Mouse (Mus musculus) myocyte (in vitro differentiated cells): ENCODE measurements around the gene Pcp2. TPM values are rescaled to one million over a fixed set of nuclear protein-coding genes. Genes with fewer than 3 reads are reported as not detected.

Source experiments
- H3K27me3 ChIP-seq: one replicate; pipeline ENCODE4 v1.6.1; 2011; ENCODE audit not compliant: control insufficient read depth, insufficient read depth, insufficient read length
- H3K36me3 ChIP-seq: one replicate; pipeline ENCODE4 v1.6.1; 2011; ENCODE audit not compliant: control insufficient read depth, insufficient read depth
- H3K4me2 ChIP-seq: one replicate; pipeline ENCODE4 v1.6.1; 2011; ENCODE audit warnings: low read depth, control low read depth
- H3K4me3 ChIP-seq: one replicate; pipeline ENCODE4 v1.5.1; 2011; ENCODE audit warnings: mild to moderate bottlenecking, control low read depth, moderate library complexity
- H3K79me2 ChIP-seq: one replicate; pipeline ENCODE4 v1.6.1; 2011; ENCODE audit not compliant: control insufficient read depth, insufficient read depth
- H3ac ChIP-seq: one replicate; pipeline ENCODE4 v1.6.1; 2011; ENCODE audit not compliant: control insufficient read depth, insufficient read length
- CEBPB ChIP-seq: IDR thresholded peaks from 2 replicates; pipeline ENCODE4 v1.6.1; 2011; ENCODE audit warnings: mild to moderate bottlenecking, moderate library complexity; ENCODE audit not compliant: poor library complexity, insufficient read depth, severe bottlenecking
- E2F4 ChIP-seq: IDR thresholded peaks from one replicate; pipeline ENCODE4 v1.6.1; 2011; ENCODE audit warnings: mild to moderate bottlenecking, control low read depth, moderate library complexity; ENCODE audit not compliant: insufficient read depth
- MAX ChIP-seq: IDR thresholded peaks from one replicate; pipeline ENCODE4 v1.6.1; 2011; ENCODE audit warnings: low read depth, mild to moderate bottlenecking, control low read depth
- MYOD1 ChIP-seq, 3 experiments: IDR thresholded peaks; one replicate each; pipeline ENCODE4 v1.6.1; 2011; ENCODE audit warnings: control low read depth in 2 of 3, low read depth in 2 of 3, mild to moderate bottlenecking in 2 of 3, moderate library complexity in 1 of 3; ENCODE audit not compliant: insufficient read length in 2 of 3, control insufficient read depth in 1 of 3
- MYOG ChIP-seq, 3 experiments: IDR thresholded peaks; one replicate each; pipeline ENCODE4 v1.6.1; 2011; ENCODE audit warnings: control low read depth in 2 of 3, low read depth in 2 of 3, mild to moderate bottlenecking in 2 of 3; ENCODE audit not compliant: insufficient read length in 2 of 3, control insufficient read depth in 1 of 3, insufficient read depth in 1 of 3
- POLR2A ChIP-seq: IDR thresholded peaks from one replicate; pipeline ENCODE4 v1.6.1; 2011; ENCODE audit warnings: low read depth, mild to moderate bottlenecking, control low read depth, moderate library complexity; ENCODE audit not compliant: insufficient read length
- POLR2AphosphoS2 ChIP-seq: IDR thresholded peaks from one replicate; pipeline ENCODE4 v1.6.1; 2011; ENCODE audit warnings: low read depth, control low read depth; ENCODE audit not compliant: insufficient read length
- REST ChIP-seq: IDR thresholded peaks from one replicate; pipeline ENCODE4 v1.6.1; 2011; ENCODE audit warnings: mild to moderate bottlenecking, control low read depth, moderate library complexity; ENCODE audit not compliant: insufficient read depth, insufficient read length
- SRF ChIP-seq: IDR thresholded peaks from one replicate; pipeline ENCODE4 v1.6.1; 2011; ENCODE audit warnings: low read depth; ENCODE audit not compliant: control insufficient read depth, insufficient read length
- TCF12 ChIP-seq: IDR thresholded peaks from one replicate; pipeline ENCODE4 v1.6.1; 2011; ENCODE audit warnings: mild to moderate bottlenecking, control low read depth; ENCODE audit not compliant: poor library complexity, insufficient read depth, severe bottlenecking
- TCF3 ChIP-seq: IDR thresholded peaks from one replicate; pipeline ENCODE4 v1.6.1; 2011; ENCODE audit warnings: low read depth, control low read depth; ENCODE audit not compliant: insufficient read length
- USF1 ChIP-seq: IDR thresholded peaks from one replicate; pipeline ENCODE4 v1.6.1; 2011; ENCODE audit warnings: low read depth, mild to moderate bottlenecking, control low read depth, moderate library complexity
- polyA plus RNA-seq: library from polyadenylated mRNA; unstranded; fragments of >200 nt; fragmentation: generic; extraction: Trizol; gene quantifications from one replicate; pipeline ENCODE4 v1.2.1, GENCODE M21; 2012; ENCODE audit warnings: missing spikeins

Gene Pcp2
- polyA plus RNA-seq, 1 experiment: 0.62 TPM

GRCm38 (mm10) chr8:3654726-3655508 is 29.6 kb upstream of the Pcp2 start:
- TF ChIP-seq REST (no peak), MYOD1 (IDR thresholded peaks at IDR 0.05; ENCODE audit: control insufficient read depth in 1 of 3, insufficient read length in 2 of 3, low read depth in 2 of 3) (no peak), E2F4 (no peak), TCF12 (no peak), MAX (no peak), SRF (no peak), POLR2A (no peak), MYOG (IDR thresholded peaks at IDR 0.05; ENCODE audit: control insufficient read depth in 1 of 3, insufficient read depth in 1 of 3, insufficient read length in 2 of 3, low read depth in 2 of 3) (no peak), USF1 (no peak), POLR2AphosphoS2 (no peak)
- Histone ChIP-seq H3K4me3 (no peak overlapping the region), H3K4me2 (no peak overlapping the region), H3K36me3 (no peaks in the 10 kb centered on the region), H3ac (no peak overlapping the region), H3K79me2 (no peaks in the 10 kb centered on the region), H3K27me3 (peaks cover 12% of the 10 kb centered on the region)

DNA sequence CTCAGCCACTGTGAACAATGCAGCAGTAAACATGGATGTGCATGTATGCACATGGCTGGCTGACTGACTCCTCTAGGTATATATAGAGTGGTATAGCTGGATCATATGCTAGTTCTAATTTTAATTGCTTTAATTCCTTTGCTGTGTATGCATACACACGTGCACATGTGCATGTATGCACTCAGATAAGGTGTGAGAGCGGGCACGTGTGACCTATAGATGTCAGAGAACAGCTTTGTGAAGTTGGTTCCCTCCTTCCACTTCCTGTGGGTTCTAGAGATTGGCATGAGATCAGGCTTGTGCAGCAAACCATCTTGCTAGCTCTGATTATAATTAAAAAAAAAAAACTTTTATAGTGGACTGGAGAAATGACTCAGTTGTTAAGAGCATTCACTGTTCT is 27.5 kb upstream of the Pcp2 start:
- TF ChIP-seq POLR2AphosphoS2 (no peak), CEBPB (no peak), TCF12 (no peak), SRF (no peak), MYOG (IDR thresholded peaks at IDR 0.05; ENCODE audit: control insufficient read depth in 1 of 3, insufficient read depth in 1 of 3, insufficient read length in 2 of 3, low read depth in 2 of 3) (no peak)
- no peak overlapping the region for H3ac ChIP-seq

DNA sequence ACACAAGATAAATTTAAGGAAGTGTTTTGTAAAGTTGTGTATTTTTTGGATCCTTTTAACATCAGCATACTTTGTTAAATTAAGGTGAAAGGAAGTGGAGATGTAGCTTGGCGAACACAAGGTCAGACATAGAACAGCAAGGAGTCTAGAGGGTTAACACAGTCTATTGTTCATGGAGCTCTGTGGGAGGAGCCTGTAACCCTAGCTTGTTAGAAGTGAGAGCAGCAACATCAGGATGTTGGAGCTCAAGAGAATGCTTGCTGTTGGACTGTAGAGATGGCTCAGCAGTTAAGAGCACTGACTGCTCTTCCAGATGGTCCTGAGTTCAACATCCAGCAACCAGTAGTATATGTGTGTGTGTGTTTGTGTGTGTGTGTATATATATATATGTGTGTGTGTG is 23.6 kb upstream of the Pcp2 start:
- Histone ChIP-seq H3K4me3 (no peak overlapping the region), H3K27me3 (no peaks in the 10 kb centered on the region), H3K4me2 (no peak overlapping the region), H3ac (no peak overlapping the region), H3K36me3 (no peaks in the 10 kb centered on the region), H3K79me2 (no peaks in the 10 kb centered on the region)
- no peak for TF ChIP-seq TCF12
- no peak for TF ChIP-seq TCF3
- TF ChIP-seq CEBPB: no peak
- no peak for TF ChIP-seq USF1
- no peak for TF ChIP-seq POLR2AphosphoS2
- TF ChIP-seq MYOD1 (IDR thresholded peaks at IDR 0.05; ENCODE audit: control insufficient read depth in 1 of 3, insufficient read length in 2 of 3, low read depth in 2 of 3): no peak
- TF ChIP-seq MYOG (IDR thresholded peaks at IDR 0.05; ENCODE audit: control insufficient read depth in 1 of 3, insufficient read depth in 1 of 3, insufficient read length in 2 of 3, low read depth in 2 of 3): no peak
- TF ChIP-seq MAX: no peak
- no peak for TF ChIP-seq REST
- no peak for TF ChIP-seq E2F4
- TF ChIP-seq POLR2A: no peak
- no peak for TF ChIP-seq SRF

More for the DNA sequence above, 27.5 kb upstream of the Pcp2 start:
- H3K36me3 ChIP-seq: no peaks in the 10 kb centered on the region
- no peak overlapping the region for H3K4me2 ChIP-seq
- no peaks in the 10 kb centered on the region for H3K79me2 ChIP-seq
- peaks cover 9% of the 10 kb centered on the region for H3K27me3 ChIP-seq
- no peak overlapping the region for H3K4me3 ChIP-seq

DNA sequence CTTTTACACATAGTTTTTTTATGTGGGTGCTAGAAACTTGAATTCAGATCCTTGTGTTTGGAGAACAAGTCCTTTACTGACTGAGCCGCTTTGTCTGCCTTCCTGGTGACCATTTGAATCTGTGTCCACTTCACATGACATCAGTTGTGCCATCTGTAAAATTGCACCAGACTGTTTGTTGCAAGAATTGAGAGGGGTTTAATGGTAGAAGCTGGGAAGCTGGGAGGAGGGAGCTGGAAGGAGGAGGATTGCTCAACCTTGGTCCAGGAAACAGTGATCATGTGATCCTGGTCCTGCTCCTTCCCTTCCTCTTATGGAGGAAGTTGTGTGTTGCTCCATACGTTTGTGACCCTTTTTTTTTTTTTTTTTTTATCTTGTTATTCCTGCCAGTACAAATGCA is 22.9 kb upstream of the Pcp2 start:
- no peak for TF ChIP-seq CEBPB
- TF ChIP-seq MYOD1 (IDR thresholded peaks at IDR 0.05; ENCODE audit: control insufficient read depth in 1 of 3, insufficient read length in 2 of 3, low read depth in 2 of 3): no peak
- TF ChIP-seq TCF12: no peak
- TF ChIP-seq TCF3: no peak
- Histone ChIP-seq H3ac (no peak overlapping the region), H3K79me2 (no peaks in the 10 kb centered on the region)

DNA sequence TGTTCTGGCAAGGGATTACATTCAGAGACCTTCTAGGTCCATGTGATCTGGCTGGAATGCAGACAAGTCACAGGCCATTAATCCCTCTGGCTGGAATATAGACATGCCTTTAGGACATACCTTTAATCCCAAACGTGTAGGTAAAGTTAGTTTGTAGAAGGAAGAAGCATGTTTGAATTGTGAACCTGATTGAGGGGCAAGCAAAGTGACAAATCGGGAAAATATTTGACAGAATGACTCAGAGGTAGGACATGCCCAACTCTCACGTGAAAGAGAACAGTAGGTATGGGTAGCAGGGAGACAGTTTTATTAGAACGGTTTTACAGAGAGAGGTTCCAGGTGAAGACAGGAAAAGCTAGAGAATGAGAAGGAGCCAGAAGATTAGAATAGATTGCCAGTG is 22.2 kb upstream of the Pcp2 start:
- Histone ChIP-seq H3K27me3 (no peaks in the 10 kb centered on the region), H3K4me2 (no peak overlapping the region), H3K36me3 (no peaks in the 10 kb centered on the region), H3K4me3 (no peak overlapping the region), H3K79me2 (no peaks in the 10 kb centered on the region), H3ac (no peak overlapping the region)
- TF ChIP-seq USF1 (no peak), POLR2AphosphoS2 (no peak), TCF3 (no peak), MAX (no peak), MYOG (IDR thresholded peaks at IDR 0.05; ENCODE audit: control insufficient read depth in 1 of 3, insufficient read depth in 1 of 3, insufficient read length in 2 of 3, low read depth in 2 of 3) (no peak), MYOD1 (IDR thresholded peaks at IDR 0.05; ENCODE audit: control insufficient read depth in 1 of 3, insufficient read length in 2 of 3, low read depth in 2 of 3) (no peak), CEBPB (no peak), REST (no peak), TCF12 (no peak), POLR2A (no peak), SRF (no peak), E2F4 (no peak)

More for the DNA sequence above, 22.9 kb upstream of the Pcp2 start:
- Histone ChIP-seq H3K4me2 (no peak overlapping the region), H3K27me3 (no peaks in the 10 kb centered on the region), H3K4me3 (no peak overlapping the region), H3K36me3 (no peaks in the 10 kb centered on the region)
